Mouse (Mus musculus): ENCODE measurements around the gene Ifnb1.
"Not testable (repeated sequence)": the region's sequence is repeated elsewhere in the genome, so short reads cannot be mapped to it uniquely, and the experiment has no call there.

Gene Ifnb1

DNA sequence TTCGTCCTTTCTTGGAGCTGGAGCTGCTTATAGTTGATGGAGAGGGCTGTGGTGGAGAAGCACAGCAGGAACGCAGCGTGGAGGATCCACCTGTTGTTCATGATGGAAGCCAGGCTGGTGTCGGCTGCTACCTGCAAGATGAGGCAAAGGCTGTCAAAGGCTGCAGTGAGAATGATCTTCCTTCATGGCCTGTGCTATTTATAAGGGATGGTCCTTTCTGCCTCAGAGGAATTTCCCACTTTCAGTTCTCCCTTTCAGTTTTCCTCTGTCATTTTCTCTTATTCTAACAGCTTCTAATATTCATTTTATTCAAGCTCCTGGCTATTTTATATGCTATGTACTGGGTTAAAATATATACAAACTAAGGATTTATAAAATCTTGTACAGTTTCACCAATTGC lies at the start of gene Ifnb1:
Ifnb1 (minus strand) TSS at position 101 of the 400 bp plus-strand sequence.
- DNase-seq = no peak

DNA sequence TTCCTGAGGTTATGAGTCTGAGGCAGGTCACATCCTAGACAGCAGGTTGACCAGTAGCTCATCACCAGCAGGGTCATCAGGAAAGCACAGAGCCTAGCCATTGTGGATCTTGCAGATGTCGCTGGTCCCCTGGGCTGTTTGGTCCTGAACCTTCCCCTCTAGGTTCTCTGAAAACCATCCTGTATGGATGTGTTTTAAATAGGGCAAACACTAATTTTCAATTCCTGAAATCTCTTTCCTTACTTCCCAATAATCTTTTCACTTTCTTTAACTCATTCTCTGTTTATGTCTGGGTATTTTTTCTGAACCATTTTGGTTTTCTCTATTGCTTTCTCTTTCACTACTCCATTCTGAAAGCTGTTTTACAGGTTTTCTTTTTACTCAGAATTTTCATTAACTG lies 49.1 kb upstream of the Ifnb1 start, which contains the start of gene Ifna14:
Ifna14 (minus strand) TSS at position 101 of the 400 bp plus-strand sequence.
- DNase-seq = no peak

DNA sequence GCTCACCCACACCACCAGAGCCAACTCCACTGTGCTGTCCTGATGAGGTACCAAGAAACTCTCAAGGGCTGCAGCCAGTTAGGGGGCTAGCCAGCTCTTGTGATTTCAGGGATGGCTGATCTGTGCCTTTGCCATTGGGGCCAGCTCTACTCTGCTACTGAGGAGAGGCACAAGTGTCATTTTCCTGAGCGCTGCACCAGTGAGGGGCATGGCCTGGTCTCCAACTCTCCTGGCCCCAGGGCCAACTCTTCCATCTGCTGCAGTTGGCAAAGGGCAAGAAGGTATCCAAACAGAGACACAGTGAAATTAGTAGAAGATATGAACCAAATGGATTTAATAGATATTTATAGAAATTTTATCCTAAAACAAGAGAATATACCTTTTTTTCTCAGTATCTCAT lies 39.2 kb upstream of the Ifnb1 start:
- DNase-seq = peak; percentile 60 to 69

DNA sequence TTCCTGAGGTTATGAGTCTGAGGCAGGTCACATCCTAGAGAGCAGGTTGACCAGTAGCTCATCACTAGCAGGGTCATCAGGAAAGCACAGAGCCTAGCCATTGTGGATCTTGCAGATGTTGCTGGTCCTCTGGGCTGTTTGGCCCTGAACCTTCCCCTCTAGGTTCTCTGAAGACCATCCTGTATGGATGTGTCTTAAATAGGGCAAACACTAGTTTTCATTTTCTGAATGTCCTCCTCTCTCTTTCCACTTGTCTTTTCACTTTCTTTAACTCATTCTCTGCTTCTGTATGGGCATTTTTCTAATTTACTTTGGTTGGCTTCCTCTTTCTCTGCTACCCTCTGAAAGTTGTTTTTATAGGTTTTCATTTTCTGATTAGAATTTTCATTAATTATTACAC lies 35.6 kb upstream of the Ifnb1 start, which contains the start of gene Ifna15:
Ifna15 (minus strand) TSS at position 101 of the 400 bp plus-strand sequence.
- not testable (repeated sequence) for DNase-seq

DNA sequence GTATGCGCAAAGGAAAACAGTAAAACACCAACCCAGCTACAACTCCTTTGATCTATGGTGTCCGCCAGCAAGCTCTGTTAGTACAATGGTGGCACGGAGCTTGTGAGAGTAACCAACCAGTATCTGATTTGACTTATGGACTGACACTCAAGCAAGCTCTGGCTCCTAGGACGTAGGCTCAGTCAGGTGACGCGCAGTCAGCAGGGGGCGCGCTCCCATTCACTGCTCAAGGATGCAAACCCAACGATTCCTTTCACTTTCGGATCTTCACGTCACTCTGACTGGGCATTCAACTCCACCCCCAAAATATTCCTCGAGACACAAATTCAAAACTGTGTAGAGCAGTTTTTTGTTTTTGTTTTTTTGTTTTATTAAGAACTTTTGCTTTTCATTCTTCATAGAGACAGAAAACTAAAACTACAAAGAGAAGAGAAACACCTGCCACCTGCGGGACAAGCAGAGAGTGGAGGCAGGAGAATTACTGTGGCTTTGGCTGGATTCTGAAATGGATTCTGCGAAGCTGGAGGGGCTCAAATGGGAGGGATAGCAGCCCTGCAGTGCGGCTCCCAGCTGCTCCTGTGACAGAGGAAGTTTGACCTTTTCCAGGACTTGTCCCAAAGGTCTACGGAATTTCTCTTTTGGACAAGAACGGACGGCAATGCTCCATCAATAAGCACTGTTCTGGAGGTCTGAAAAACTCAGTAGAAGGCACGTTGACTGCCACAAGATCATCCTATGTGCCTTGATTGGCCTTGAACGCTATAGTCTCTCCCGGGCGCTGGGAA lies 27.8 kb upstream of the Ifnb1 start:
- peak; percentile 64 to 65 for DNase-seq

DNA sequence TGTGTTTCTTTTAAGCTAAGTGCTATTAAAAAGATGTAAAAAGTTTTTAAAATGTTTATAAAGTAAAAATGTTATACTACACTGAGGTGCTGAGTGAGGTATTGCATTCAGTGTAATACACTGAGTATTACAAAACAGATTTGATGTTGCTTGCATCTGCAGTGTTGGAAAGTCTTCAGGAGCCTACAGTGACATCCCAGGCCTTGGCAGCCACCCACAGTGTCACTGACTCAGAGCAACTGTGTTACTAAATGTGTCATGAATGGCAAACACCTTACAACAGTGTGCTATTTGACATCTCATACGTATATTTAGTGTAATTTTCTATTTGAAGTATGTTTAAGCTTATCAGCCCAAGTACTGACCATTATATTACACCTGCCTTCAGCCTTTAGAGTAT lies 25.4 kb upstream of the Ifnb1 start:
- peak; percentile 65 to 69 for DNase-seq

DNA sequence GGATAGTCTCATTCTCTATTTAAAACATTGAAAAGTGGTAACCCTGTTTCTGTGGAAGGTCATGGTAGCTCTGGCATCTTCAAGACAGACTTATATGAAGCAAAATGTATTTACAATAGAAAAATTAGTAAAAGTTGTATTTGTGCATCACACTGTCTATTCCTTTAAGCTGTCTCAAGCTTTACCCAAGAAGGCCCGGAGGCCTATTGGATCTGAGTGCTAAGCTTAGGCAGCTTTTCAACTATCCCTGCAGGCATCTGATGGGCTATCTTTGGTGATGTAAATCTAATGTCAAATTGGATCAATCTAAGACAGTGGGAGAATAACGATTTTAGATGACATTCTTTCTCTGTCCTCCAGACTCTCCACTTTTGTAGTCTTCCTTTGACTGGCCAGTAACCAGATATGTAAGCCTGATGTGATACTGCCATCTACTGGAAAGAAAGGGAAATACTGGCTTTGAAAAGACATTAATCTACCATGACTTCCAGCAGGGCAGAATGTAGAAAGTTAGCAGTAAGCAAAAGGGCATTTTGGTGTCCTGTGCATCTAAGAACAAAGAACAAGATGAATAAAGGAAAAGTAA lies 21.2 kb upstream of the Ifnb1 start:
- DNase-seq = no peak

DNA sequence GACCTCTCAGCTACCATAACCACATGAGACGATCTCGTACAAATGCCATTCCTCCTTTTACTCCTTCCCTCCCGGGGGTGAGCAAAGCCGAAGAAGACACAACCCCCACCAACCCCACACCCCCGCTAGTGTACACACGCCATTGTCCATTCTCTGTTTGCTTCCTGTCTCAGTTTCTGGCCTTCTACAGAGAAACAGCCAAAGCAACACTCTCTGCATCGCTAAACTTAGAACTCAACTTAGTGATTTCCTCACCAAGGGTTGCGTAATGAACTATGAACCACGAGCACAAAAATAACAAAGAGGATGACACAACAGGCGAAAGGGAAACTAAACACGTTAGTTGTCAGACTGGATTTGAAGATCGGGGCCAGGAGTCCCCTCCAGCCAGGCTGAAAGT lies 14.8 kb upstream of the Ifnb1 start:
- DNase-seq = no peak

DNA sequence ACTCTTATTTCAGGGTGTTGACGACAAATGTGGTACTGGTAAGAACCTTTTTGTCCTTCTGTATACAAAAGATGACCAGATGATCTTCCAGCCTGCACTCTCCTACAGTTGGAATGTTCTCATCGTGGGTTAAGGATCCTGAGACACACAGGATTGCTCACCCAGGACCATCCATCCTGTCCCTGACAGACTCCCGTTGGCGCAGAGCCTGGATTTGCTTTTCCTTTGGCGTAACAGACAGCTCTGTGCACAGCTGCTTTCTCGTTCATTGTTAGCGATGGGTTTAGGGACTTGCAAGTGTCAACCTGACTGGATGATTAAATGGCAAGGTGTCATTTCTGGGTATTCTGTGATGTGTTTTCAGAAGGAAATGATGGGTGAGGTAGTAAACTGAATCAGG lies 14.1 kb upstream of the Ifnb1 start:
- DNase-seq = no peak

DNA sequence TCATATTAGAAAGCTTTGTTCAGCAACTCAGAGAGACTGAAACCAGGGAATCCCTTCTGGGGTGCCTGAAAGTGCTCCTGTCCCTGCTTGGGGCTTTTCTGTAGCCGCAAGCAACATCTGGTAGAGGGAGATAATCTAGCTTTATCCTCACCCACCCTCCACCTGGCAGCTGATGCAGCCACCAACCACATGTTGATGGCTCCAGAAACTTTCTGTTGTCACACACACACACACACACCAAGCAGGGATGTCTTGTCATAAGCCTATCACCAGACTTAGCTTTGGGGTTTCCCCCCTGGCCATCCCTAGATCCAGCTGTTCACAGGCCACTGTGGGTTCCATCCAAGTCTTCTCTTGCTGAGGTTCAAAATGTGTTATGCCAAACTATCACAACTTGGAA lies 13.2 kb upstream of the Ifnb1 start:
- no peak for DNase-seq

DNA sequence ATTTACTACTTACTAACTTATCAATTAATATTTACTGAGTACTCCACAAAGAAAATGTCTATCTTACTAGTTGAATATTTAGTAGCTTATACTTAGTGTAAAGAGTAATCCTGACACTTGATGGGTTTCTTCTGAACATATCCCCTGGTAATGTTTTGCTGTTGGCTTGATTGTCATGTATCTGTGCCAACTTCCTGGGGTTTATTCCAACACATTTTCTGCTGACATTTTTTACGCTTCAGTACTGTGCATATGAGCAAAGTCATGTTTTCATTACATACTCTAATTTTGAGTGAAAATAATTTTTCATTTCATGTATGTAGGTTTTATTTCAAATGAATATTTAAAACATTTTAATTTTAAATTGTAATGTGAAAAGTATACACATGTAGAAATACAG lies 12.3 kb upstream of the Ifnb1 start:
- no peak for DNase-seq

DNA sequence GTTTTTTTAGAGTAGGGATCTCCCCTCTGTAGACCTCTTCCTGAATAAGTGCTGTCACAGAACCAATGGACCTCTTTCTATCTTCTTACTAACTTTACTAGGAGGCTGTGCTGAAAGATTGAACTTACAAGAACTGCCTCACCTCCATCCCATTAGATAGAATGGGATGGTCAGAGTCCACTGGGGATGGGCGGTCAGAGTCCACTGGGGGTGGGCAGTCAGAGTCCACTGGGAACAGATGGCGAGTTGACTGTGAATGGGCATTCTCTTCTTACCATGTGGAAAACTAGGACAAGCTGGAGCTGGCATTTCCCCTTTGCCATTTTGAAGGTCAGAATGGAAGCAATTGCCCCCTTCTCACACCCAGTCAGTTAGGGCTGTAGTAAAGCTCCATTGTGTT lies 10.9 kb upstream of the Ifnb1 start:
- no peak for DNase-seq

DNA sequence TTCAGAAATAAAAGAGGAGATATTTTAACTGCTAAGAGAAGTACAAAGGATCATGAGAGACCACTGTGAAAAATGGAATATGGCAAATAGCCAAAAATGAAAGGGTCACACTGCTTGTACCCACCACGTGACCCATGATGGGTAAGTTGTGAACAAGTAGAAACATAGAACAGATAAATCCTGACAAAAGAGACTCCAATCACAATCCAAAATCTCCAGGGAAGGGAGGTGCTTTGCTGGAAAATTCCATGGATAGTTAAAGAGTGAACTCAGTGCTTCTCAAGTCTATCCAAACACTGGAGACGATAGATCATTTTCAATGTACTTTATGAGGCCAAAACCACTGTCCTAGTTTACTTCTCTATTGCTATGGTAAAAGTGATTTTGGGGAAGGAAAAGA lies 8.3 kb upstream of the Ifnb1 start:
- no peak for DNase-seq

DNA sequence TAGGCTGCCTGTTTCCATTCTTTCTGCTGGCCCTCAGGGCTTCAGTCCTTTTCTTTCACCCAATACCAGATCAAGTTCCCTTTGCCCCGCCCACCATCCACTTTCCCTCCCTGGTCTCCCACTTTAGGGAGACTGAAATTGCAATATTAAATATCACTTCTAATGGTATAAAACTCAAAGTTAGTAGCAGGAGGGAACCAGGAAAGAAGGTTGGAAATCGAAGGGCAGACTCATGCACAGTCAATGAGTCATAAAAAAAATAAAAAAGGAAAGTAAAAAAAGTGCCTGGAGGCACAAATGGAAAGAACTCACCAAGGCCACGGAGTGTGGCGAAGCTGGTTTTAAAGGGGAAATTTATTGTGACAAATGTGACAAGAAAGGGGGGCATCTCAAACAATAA lies 7.7 kb upstream of the Ifnb1 start:
- DNase-seq = no peak

DNA sequence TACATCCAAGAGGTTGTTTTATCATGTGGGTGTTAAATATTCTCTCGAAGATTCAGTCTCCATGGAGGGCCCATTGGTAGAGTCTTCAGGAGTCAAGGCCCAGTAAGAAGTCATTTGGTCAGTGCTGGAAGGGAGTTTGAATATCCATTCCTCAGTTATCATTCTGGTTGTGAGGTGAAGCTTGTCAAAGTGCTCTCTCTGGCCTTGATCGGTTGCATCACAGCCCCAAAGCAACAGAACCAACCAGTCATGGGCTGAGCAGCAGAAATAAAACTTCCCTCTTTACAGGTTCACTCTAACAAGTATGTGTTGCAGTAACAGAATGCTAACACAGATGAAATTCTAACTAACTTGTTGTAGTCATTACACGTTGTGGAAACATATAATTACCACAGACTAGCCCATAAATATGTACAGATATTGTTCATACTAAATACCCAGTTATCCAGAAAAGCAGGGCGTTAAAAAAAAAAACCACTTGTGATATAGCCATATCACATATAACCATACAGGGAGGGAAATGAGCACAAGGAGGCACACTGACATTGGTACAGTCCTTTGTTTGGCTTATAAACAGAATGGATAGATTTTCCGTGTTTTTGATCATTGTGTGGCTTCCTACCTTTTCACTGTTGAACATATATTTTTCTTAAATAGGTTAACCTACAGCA lies 3.9 kb upstream of the Ifnb1 start:
- no peak for DNase-seq

DNA sequence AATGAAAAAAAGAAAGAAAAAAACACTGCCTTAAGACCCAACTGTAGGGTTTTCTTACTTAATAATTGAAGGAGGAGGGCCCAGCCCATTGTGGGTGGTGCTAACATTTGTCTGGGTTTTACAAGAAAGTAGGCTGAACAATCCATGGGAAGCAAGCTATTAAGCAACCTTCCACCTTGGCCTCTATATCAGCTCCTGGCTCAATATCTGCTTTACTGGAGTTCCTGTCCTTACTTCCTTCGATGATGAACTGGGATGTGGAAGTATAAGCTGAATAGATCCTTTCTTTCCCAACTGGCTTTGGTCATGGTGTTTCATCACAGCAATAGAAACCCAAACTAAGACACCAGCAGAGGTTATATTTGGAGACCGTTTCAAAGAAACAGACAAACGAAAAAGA lies 2.8 kb upstream of the Ifnb1 start:
- DNase-seq = no peak

DNA sequence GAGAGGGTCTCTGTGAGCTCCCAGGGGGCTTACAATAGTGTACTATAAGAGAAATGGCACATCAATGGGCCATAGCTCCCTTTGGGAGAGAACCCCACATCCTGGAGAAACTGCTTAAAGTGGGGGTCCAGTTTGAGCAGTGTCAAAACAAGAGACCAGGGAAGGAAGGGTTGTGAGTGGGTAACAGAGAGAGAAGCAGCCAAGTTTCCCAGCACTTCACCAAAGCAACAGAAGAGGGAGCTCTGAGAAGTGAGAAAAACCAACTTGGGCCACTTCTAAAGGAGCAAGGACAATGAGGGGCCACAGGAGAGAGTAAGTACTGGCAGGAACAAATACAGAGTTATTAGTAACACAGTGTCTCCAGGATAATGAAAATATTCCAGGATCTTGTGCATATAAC lies 667 bp upstream of the Ifnb1 start:
- no peak for DNase-seq

DNA sequence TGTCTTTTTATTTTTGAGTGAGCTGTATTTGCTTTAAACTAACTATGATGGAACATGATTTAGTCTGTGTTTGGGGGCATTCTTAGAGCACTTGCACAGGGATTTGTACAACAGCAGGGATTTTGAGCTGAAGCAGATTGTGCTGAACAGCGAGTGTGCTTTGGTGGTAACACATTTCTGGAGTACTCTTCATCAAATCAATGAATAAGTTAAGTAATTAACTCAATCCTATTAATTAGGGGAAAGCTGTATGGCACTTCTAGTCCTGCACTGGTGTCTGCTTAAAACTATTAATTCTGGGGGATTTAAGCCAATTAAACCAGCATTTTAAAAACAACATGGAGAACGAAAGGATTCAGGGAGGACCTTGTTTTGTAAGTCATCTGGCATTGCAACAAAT lies 4.6 kb downstream of the Ifnb1 start:
- no peak for DNase-seq

DNA sequence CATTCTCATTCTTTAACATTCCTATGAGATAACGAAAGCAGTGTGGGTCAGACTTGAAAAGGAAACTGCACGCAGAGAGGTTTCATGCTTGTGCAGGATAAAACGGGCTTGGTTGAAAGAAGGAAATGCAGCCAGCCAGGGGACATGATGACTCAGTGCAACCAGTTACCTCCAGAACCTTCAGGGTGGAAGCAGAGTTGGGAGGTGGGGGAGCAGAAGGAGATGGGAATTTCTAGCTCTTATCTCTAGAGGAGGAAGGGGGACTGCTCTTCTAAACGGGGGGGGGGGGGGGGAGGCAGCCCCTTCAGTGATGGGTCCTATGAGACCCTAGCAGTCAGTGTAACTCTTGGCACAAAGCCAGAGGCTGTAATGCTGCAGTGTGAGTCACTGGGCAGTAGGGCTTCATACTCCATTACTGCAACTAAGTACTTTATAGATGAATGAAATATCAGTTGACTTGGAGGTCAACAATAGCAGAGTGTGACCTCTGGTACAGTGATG lies 6.8 kb downstream of the Ifnb1 start:
- DNase-seq = no peak

DNA sequence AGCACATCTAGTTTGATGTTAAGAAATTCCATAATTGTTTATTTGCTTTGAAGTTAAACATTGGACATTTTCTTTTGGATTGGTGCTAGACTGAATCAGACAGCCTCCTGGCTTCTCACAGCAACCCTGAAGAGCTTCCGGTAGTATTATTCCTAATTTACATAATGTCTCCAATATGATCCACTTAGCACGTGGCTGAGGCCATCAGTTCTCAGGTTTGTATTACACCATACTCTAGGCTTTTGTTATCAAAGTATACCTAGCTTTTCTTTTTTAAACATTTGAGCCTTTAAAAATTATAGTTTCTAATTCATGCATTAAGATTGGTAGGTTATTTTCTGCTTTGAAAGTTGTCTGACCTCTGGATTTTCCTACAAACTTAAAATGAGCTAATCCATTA lies 7.3 kb downstream of the Ifnb1 start:
- DNase-seq = no peak

DNA sequence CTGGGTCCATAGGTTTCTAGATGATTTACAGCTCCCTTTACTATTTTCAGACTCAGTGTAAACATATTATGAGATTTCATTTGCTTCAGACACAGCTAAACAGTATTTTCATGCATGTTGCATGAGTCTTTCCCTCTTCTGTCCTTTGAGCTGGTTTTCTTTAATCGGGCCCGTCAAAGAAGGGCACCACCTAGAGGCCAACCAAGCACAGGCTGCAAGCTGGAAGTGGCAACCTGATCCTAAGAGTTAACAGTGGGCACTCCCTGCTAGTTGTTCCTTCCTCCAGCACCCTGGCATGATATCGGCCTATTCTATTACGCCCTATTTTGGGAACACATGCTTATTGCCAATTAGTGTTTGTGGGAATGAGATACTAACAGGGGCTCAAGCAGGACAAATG lies 8.2 kb downstream of the Ifnb1 start:
- no peak for DNase-seq

DNA sequence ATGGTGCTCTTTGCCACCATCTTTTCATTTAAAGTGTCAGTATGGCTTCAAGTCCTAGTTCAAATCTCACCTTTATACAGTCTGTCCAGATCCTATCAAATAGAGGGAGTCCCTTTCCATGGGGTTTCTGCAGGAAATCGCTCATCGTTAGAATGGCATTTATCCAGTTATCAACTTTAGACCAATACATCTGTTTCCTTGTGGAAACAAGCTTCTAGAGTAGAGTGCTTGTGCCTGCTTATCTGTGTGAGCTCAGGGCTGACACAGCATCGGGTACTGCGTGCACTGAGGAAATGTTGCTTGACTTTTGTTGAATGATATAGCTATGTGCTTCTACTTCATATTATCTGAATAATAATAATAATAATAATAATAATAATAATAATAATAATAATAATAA lies 8.8 kb downstream of the Ifnb1 start:
- DNase-seq = no peak

DNA sequence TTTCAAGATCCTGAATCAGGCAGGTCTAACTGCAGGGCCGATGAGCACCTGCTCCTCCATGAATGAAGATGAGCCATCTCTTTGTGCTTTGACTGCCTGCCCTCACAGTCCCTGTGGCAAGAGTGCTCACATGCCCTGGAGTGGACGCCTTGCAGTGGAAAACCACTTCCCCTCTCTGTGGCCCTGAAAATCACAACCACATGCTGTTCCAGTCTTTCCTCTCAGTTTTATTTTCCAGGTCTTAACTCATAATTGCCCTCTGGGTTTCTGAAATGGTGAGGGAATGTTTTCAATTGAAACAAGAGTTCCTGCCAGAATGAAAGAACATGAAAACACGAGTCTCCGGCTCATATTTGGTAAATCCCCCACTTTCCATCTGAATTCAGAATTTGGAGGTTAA lies 18.8 kb downstream of the Ifnb1 start:
- DNase-seq = no peak

DNA sequence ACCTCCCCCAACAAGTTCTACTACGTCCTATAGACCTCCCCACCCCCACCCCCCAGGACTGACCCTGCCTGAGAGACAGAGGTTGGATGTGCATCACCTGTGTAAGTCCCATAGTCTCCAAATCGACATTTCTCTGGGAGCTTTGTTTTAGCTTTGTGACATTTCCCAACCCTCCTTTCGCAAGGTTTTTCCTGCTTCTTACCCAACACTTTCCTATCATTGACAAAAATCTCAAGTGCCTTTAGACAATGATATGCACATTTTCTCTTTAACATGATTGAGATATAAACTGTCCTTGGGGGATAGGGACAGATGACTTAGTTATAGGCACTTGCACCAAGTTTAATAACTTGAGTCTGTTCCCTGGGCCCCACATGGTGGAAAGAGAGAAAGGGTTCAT lies 21.3 kb downstream of the Ifnb1 start:
- DNase-seq = no peak

Data from cerebellum, postnatal 36 days (tissue).